Mouse (Mus musculus) hindbrain, embryonic 14.5 days (tissue): Measurements from ENCODE around the gene Stambpl1. TPM values are rescaled to one million over a fixed set of nuclear protein-coding genes. Genes with fewer than 3 reads are reported as not detected.

Experiments used
- ATAC-seq: fragments of 200-750 bp; cut with Nextera tagmentation; 2 replicates; pipeline ENCODE4 v1.8.0; 2017; ENCODE audit warnings: moderate number of reproducible peaks, mild to moderate bottlenecking, moderate TSS enrichment, moderate library complexity; ENCODE audit not compliant: low FRiP score
- DNase-seq: peaks from one replicate; pipeline ENCODE4 v3.0.0-alpha.2; 2015; ENCODE audit warnings: low spot score
- H3K27ac ChIP-seq: fragments of 300-500 bp; sonication (generic); 2 replicates; pipeline ENCODE4 v1.5.1; 2014; ENCODE audit warnings: mild to moderate bottlenecking, moderate library complexity
- H3K27me3 ChIP-seq: fragments of 300-500 bp; sonication (generic); 2 replicates; pipeline ENCODE4 v1.6.1; 2014; ENCODE audit warnings: mild to moderate bottlenecking, low read length, mixed read lengths; ENCODE audit not compliant: control insufficient read depth, insufficient read depth
- H3K36me3 ChIP-seq: fragments of 300-500 bp; sonication (generic); replicated peaks from 2 replicates; pipeline ENCODE4 v1.6.1; 2014; ENCODE audit not compliant: control insufficient read depth, insufficient read depth
- H3K4me1 ChIP-seq: fragments of 300-500 bp; sonication (generic); replicated peaks from 2 replicates; pipeline ENCODE4 v1.6.1; 2014; ENCODE audit warnings: antibody characterized with exemption, low read length, mixed read lengths; ENCODE audit not compliant: control insufficient read depth, insufficient read depth
- H3K4me2 ChIP-seq: fragments of 300-500 bp; sonication (generic); replicated peaks from 2 replicates; pipeline ENCODE4 v1.6.1; 2014; ENCODE audit warnings: mild to moderate bottlenecking, moderate library complexity
- H3K4me3 ChIP-seq: fragments of 300-500 bp; sonication (generic); replicated peaks from 2 replicates; pipeline ENCODE4 v1.5.1; 2014; ENCODE audit warnings: mild to moderate bottlenecking, low read length
- H3K9ac ChIP-seq: fragments of 300-500 bp; sonication (generic); 2 replicates; pipeline ENCODE4 v1.6.1; 2014
- H3K9me3 ChIP-seq: fragments of 300-500 bp; sonication (generic); 2 replicates; pipeline ENCODE4 v1.6.1; 2016; ENCODE audit warnings: low read length; ENCODE audit not compliant: control insufficient read depth
- WGBS: fragments of 180-500 bp; shearing (Covaris S2); extraction: QIAGEN DNeasy Blood & Tissue Kit; methylation state at CpG from one replicate; pipeline ENCODE4 v1.1.7; 2014; 5-methylcytosine and 5-hydroxymethylcytosine counted together
- polyA plus RNA-seq: library from polyadenylated mRNA; unstranded; fragments of >200 nt; fragmentation: Nextera tagmentation; extraction: Ambion mirVana; gene quantifications from 2 replicates; pipeline ENCODE4 v1.2.1, GENCODE M21; 2014

The Stambpl1 gene
- polyA plus RNA-seq, 1 experiment from 2014 or later: 18.6 TPM

- no peaks in the 10 kb centered on the region for H3K36me3 ChIP-seq
- H3K9me3 ChIP-seq: no peaks in the 10 kb centered on the region
- H3K27me3 ChIP-seq: no peaks in the 10 kb centered on the region
- no peak overlapping the region for H3K27ac ChIP-seq
- no peak for ATAC-seq
- no peaks in the 10 kb centered on the region for H3K4me1 ChIP-seq
- H3K4me2 ChIP-seq: no peak overlapping the region
- no peak overlapping the region for H3K9ac ChIP-seq
- no peak overlapping the region for H3K4me3 ChIP-seq
- DNase-seq: no peak
These were observed 22.9 kb upstream of the Stambpl1 start for GRCm38 (mm10) chr19:34169121-34169520.

DNA sequence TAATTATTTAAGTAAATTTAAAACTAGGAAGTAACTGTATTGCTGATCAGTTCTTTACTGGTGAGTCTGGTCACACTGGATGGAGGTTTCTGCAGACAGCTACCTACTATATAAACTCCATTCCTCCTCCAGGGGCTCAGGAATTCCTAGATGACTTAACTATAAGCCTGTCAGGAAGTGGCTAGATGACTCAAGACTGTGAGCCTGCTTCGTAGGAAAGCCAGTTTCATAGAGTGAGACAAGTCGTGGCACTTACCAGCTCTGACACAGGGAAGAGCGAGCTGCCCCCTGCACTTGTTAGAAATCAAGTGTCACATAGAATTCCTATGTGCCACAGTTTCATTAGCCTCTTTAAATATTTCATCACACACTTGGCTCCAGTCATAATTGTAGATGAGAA is 20.9 kb upstream of the Stambpl1 start:
- Histone ChIP-seq H3K9ac (no peak overlapping the region), H3K36me3 (no peaks in the 10 kb centered on the region), H3K4me3 (no peak overlapping the region), H3K9me3 (no peaks in the 10 kb centered on the region), H3K4me2 (no peak overlapping the region), H3K27ac (no peak overlapping the region), H3K4me1 (no peaks in the 10 kb centered on the region), H3K27me3 (no peaks in the 10 kb centered on the region)
- DNase-seq (no peak), ATAC-seq (no peak)
- 73% methylated on average over 3 of the region's 3 CpGs for WGBS

- H3K4me2 ChIP-seq: no peak overlapping the region
- H3K27ac ChIP-seq: no peak overlapping the region
- no peaks in the 10 kb centered on the region for H3K4me1 ChIP-seq
- no peaks in the 10 kb centered on the region for H3K9me3 ChIP-seq
- ATAC-seq (no peak), DNase-seq (no peak)
- no peaks in the 10 kb centered on the region for H3K36me3 ChIP-seq
- 87% methylated on average over 3 of the region's 3 CpGs for WGBS
- no peak overlapping the region for H3K9ac ChIP-seq
- no peak overlapping the region for H3K4me3 ChIP-seq
- no peaks in the 10 kb centered on the region for H3K27me3 ChIP-seq
These were observed 18.0 kb upstream of the Stambpl1 start for GRCm38 (mm10) chr19:34174004-34174403.

- Histone ChIP-seq H3K9ac (no peak overlapping the region), H3K36me3 (no peaks in the 10 kb centered on the region), H3K4me2 (no peak overlapping the region), H3K27me3 (no peaks in the 10 kb centered on the region), H3K4me1 (no peaks in the 10 kb centered on the region), H3K9me3 (no peaks in the 10 kb centered on the region), H3K4me3 (no peak overlapping the region), H3K27ac (no peak overlapping the region)
- WGBS: 94% methylated on average over 4 of the region's 4 CpGs
- DNase-seq (no peak), ATAC-seq (no peak)
These were observed 12.9 kb upstream of the Stambpl1 start for GRCm38 (mm10) chr19:34179136-34179535.

- no peak for DNase-seq
- no peaks in the 10 kb centered on the region for H3K36me3 ChIP-seq
- no peak overlapping the region for H3K4me3 ChIP-seq
- H3K9me3 ChIP-seq: no peaks in the 10 kb centered on the region
- whole genome bisulfite sequencing: 89% methylated on average over 2 of the region's 2 CpGs
- no peak overlapping the region for H3K4me2 ChIP-seq
- H3K4me1 ChIP-seq: no peaks in the 10 kb centered on the region
- no peak for ATAC-seq
- no peak overlapping the region for H3K9ac ChIP-seq
- no peaks in the 10 kb centered on the region for H3K27me3 ChIP-seq
- H3K27ac ChIP-seq: no peak overlapping the region
These were observed 11.7 kb upstream of the Stambpl1 start for GRCm38 (mm10) chr19:34180316-34180715.

DNA sequence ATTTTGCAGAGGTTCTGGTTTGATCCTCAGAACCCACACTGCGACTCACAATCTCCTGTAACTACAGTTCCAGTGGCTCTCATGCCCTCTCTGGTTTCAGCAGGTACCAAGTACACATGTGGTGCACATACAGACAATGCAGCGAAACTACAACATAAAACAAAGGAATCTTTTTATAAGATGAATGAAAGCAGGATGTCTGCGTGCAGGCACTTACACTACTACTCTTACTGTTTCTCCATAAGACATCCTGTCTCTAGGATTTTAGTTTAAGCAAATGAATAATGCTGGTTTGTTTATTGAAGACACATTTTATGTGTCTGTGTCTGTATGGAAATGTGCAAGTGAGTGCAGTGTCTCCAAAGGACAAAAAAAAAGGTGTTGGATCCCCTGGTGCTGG is 10.8 kb upstream of the Stambpl1 start:
- Histone ChIP-seq H3K9me3 (no peaks in the 10 kb centered on the region), H3K27me3 (no peaks in the 10 kb centered on the region), H3K4me2 (no peak overlapping the region), H3K4me1 (no peaks in the 10 kb centered on the region), H3K4me3 (no peak overlapping the region), H3K9ac (no peak overlapping the region), H3K36me3 (no peaks in the 10 kb centered on the region), H3K27ac (no peak overlapping the region)
- DNase-seq: no peak
- no peak for ATAC-seq
- WGBS: 85% methylated on average over 3 of the region's 3 CpGs

- DNase-seq (no peak), ATAC-seq (no peak)
- Histone ChIP-seq H3K9me3 (no peaks in the 10 kb centered on the region), H3K4me2 (no peak overlapping the region), H3K27ac (no peak overlapping the region), H3K4me3 (no peak overlapping the region), H3K36me3 (no peaks in the 10 kb centered on the region), H3K9ac (no peak overlapping the region), H3K4me1 (no peaks in the 10 kb centered on the region), H3K27me3 (no peaks in the 10 kb centered on the region)
- 74% methylated on average over 5 of the region's 5 CpGs for WGBS
These were observed 9.5 kb upstream of the Stambpl1 start for GRCm38 (mm10) chr19:34182490-34182889.

DNA sequence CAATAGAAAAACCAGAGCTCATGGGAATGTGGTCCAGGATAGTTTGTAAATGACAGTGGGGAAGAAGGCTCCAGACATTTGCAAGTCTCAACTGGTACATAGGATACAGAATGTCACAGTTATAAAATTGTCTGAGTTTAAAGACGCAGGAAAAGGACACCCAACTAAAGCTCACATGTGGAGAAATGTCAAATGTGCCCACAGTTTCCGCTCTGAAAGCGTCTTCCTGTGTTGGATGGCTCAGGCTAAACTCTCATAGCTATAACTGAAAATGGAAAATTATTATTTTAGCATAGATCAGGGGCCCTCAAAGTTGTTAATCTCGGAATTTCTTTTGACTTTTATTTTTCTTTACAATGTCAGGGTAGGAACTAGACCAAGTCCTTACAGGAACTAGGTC is 5.2 kb upstream of the Stambpl1 start:
- no peaks in the 10 kb centered on the region for H3K36me3 ChIP-seq
- ATAC-seq: no peak

DNA sequence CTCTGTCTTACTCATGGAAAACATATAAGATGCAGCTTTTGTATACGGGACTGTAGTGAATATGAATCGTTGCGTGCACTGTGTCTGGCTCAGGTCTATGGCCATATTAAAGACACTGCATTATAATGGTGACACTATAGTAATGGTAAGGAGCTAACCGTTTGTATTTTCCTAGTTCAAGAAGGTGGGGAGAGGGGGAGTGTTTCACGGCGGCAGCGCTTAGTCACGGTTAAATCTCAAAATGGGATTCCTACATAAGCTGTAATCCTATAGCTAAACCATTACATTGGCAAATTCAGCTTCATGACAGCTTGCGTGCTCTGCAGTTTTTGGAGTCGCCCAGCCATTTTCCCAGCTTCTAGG is 403 bp upstream of the Stambpl1 start:
- WGBS: 21% methylated on average over 10 of the region's 10 CpGs
- Histone ChIP-seq H3K9ac (peak overlapping the region; percentile 78), H3K4me3 (peak overlapping the region; percentile 60), H3K27me3 (peaks cover 6% of the 10 kb centered on the region; the same call in 1 of the 2 replicates), H3K9me3 (no peaks in the 10 kb centered on the region), H3K4me1 (peaks cover 10% of the 10 kb centered on the region; the same call in 1 of the 2 replicates), H3K4me2 (peak overlapping the region; percentile 86), H3K27ac (no peak overlapping the region), H3K36me3 (no peaks in the 10 kb centered on the region)
- ATAC-seq: peak; percentile 40
- DNase-seq: peak; percentile 31

More for the DNA sequence above, 5.2 kb upstream of the Stambpl1 start:
- Histone ChIP-seq H3K4me1 (no peaks in the 10 kb centered on the region), H3K4me3 (no peak overlapping the region), H3K27me3 (no peaks in the 10 kb centered on the region), H3K4me2 (no peak overlapping the region), H3K27ac (no peak overlapping the region), H3K9me3 (no peaks in the 10 kb centered on the region), H3K9ac (no peak overlapping the region)
- no peak for DNase-seq
- WGBS: 86% methylated on average over 4 of the region's 4 CpGs

- Histone ChIP-seq H3K36me3 (no peaks in the 10 kb centered on the region), H3K4me1 (peaks cover 10% of the 10 kb centered on the region; the same call in 1 of the 2 replicates), H3K27ac (no peak overlapping the region), H3K9me3 (no peaks in the 10 kb centered on the region), H3K4me3 (peak overlapping the region; percentile 60), H3K4me2 (peak overlapping the region; percentile 86), H3K9ac (peak overlapping the region; percentile 78), H3K27me3 (peaks cover 6% of the 10 kb centered on the region; the same call in 1 of the 2 replicates)
- WGBS: 7% methylated on average over 9 of the region's 9 CpGs
- DNase-seq: peak; percentile 45
- no peak for ATAC-seq
These were observed 1.1 kb downstream of the Stambpl1 start for GRCm38 (mm10) chr19:34193149-34193548.
